Mouse (Mus musculus) layer of hippocampus, adult 9-11 months (tissue): ENCODE results near the gene Cdk7.

Experiments used
- DNase-seq: peaks from one replicate; pipeline ENCODE4 v3.0.0; 2022

Gene Cdk7

DNA sequence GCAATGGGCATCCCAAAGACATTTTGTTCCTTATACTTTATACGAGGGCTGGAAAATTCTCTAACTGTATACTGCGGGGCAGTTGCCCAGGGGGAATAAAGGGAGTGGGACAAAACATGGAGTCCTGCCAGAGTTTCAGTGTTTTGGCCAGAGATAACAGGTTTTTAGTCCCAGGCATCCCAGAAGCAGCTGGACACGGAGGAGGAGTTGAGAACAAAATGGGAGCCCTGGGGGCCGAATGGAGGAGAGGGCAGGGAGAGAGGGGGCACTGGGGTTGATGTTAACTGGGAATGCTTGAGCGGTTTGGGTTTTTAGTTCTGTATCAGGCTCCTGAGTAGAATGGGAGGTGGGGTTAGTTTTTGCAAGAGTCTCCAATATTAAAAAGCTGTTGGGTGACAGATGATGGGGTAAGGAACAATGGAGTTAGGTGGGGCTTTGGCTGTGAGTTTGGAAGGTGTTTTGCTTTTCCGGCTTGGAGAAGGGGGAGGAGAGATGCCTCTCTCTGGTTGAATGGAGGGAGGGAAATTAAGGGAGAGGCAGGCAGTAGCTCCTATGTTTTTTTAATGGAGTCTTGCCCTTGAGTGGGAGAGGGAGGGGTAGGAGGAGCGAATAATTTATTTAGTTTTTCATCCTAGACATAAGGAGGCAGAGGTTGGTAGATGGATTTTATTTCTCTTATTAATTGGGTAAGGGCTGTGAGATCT, 6.5 kb downstream of the Cdk7 start:
- no peak for DNase-seq

- DNase-seq: no peak
These were observed 9.1 kb downstream of the Cdk7 start for GRCm38 (mm10) chr13:100721656-100722055.

- no peak for DNase-seq
These were observed 15.3 kb downstream of the Cdk7 start for GRCm38 (mm10) chr13:100715467-100715866.

- no peak for DNase-seq
These were observed 24.5 kb downstream of the Cdk7 start for GRCm38 (mm10) chr13:100706206-100706605.

GRCm38 (mm10) chr13:100703468-100703867, 27.3 kb downstream of the Cdk7 start:
- no peak for DNase-seq

DNA sequence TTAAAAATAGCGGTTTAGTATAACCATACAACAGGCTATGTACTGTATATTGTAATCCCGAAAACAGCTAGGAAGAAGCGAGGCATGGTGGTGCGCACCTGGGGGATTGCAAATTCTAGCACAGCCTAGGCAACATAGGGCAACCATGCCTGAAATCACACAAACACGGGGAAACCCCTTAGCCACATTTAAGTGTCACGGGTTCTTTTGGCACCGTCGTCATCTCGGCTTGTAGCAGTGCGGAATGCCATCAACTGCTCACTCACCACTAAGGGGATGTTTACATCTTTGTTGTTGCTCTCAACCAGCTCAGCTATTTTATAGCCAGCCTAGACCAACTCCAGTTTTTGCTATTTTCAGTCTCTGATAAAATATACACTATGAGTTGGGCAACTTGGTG, 31.9 kb downstream of the Cdk7 start:
- no peak for DNase-seq

DNA sequence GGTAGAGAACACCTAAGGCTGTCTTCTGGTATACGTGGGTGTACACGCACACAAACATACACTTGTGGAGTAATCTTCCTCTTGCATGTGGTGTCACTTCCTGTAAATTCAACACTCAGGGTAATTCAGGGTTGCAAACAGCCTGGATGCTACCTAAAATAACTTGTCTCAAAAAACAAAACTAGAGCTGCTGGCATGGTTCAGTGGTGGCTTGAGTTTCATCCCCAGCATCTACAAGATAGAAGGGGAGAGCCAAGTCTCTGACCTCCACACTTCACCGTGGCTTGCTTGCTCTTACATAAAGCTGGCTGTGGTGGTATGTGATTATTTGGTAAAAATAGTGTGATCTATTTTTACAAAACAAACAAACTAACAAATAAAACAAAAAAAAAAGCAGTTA, 33.2 kb downstream of the Cdk7 start:
- DNase-seq: no peak

GRCm38 (mm10) chr13:100687513-100687912, 43.2 kb downstream of the Cdk7 start:
- no peak for DNase-seq

DNA sequence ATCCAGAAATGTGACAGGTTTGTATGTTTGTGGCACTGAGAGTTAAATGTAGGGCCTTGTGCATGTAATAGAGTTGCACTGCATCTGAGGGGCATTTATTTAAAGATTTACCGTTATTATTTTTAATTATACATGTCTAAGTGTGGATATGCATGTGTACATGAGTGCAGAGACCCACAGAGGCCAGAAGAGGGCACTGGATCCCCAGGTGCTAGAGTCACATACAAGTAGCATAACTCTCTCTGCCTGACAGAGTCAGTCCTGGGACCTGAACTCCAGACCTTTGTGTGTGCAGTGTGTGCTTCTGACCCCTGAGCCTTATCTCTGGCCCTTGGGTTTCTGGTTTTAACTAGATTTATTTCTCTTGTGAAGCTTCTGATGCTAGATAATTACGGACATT, 46.4 kb downstream of the Cdk7 start:
- no peak for DNase-seq

GRCm38 (mm10) chr13:100682837-100683236, 47.9 kb downstream of the Cdk7 start:
- no peak for DNase-seq

GRCm38 (mm10) chr13:100681615-100682014, 49.1 kb downstream of the Cdk7 start:
- DNase-seq: no peak

GRCm38 (mm10) chr13:100675936-100676635, 54.7 kb downstream of the Cdk7 start:
- no peak for DNase-seq

DNA sequence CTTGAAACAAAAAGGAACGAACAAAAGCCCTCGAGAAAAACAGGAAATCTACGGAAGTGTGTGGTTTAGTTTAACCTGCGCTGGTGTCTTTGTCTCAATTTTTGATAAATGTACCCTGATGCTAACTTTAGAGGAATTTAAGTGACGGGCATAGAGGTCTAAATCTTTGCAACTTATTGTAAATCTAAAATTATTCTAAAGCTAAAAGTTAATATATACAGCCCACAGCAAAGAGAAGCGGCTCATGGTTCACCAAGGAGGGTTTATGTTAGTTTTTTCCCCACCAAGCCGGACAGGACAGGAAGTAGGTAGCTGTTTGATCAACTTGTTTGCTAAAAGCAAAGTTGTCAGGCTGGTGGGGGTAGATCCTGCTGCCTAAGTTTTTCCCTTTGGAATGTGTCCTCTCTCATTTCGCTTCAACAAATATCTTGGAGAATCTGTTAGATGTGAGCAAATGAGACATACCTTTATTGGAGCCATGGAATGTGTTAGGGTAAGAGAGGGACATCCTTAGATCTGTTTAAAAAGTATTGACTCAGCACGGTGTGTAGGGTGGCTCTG, 60.5 kb downstream of the Cdk7 start:
- no peak for DNase-seq

DNA sequence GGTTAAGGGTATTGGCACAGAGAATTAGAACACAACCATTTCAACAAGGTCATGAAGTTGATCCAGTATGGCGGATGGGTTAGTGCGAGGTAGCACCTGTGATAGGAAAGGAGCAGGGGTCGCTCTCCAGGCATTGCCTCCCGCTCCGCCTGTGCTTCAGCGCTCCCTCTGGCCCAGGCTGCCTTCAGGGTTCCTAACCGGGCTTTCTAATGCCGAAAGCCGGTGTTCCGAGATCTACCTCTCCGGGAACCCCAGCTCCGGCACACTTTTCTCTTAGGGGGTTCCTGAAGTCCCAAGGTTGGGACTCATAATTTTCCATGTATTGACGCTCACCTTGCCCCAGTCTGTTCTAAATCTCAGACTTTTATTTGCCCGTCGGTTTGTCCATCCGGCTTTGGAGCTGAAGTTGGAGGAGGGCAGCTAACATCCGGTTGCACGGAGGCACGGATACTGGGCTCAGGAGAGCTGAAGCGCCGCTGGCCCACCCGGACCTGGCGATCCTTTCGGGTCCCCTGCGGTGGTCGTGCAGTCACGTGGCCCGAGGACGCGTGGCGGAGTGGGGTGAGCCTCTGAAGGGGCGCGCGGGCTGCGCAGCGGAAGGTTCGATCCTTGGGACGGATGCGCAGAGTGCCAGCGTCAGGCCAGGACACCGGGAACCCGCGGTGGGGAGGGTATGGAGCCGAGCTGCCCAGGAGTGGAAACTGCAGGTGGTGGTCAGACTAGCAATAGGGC, 61.3 kb downstream of the Cdk7 start, which contains the start of gene Ccdc125:
Ccdc125 (plus strand) TSS at position 427 of the 732 bp plus-strand sequence.
- no peak for DNase-seq

GRCm38 (mm10) chr13:100659864-100660456, 70.8 kb downstream of the Cdk7 start:
- DNase-seq: no peak

GRCm38 (mm10) chr13:100658091-100658490, 72.6 kb downstream of the Cdk7 start:
- no peak for DNase-seq
